Mouse (Mus musculus): ENCODE results near the gene Sh3pxd2a. TPM values are rescaled to one million over a fixed set of nuclear protein-coding genes. Genes with fewer than 3 reads are reported as not detected.
A peak's percentile ranks its signal among the peaks of the same experiment; 100 is the strongest.

Sh3pxd2a gene
- polyA plus RNA-seq, 1 experiment from 2014 or later, result 0.65 TPM

GRCm38 (mm10) chr19:47462725-47463124, 1.5 kb downstream of the Sh3pxd2a start:
- Histone ChIP-seq H3K27me3 (ENCODE audit: control insufficient read depth, insufficient read depth, low read depth, low read length) (peaks cover 32% of the 10 kb centered on the region), H3K9me3 (replicated peaks; ENCODE audit: control insufficient read depth, low read length) (no peaks in the 10 kb centered on the region), H3K27ac (ENCODE audit: low read length) (no peak overlapping the region), H3K4me2 (ENCODE audit: low read depth, low read length) (peak overlapping the region; percentile 87), H3K4me1 (ENCODE audit: control insufficient read depth, low read depth, low read length) (peaks cover 31% of the 10 kb centered on the region), H3K36me3 (ENCODE audit: control insufficient read depth, insufficient read depth) (no peaks in the 10 kb centered on the region), H3K4me3 (ENCODE audit: low read depth, low read length) (peak overlapping the region; percentile 70; the same call in 1 of the 2 replicates), H3K9ac (ENCODE audit: low read depth, low read length) (no peak overlapping the region)
- no peak for ATAC-seq (ENCODE audit: low read depth)
- WGBS (ENCODE audit: insufficient replicate concordance), result 49% methylated on average over 6 of the region's 6 CpGs

- Histone ChIP-seq H3K4me3 (ENCODE audit: low read depth, low read length) (no peak overlapping the region), H3K27ac (ENCODE audit: low read length) (no peak overlapping the region), H3K9me3 (replicated peaks; ENCODE audit: control insufficient read depth, low read length) (no peaks in the 10 kb centered on the region), H3K4me2 (ENCODE audit: low read depth, low read length) (no peak overlapping the region), H3K9ac (ENCODE audit: low read depth, low read length) (no peak overlapping the region), H3K36me3 (ENCODE audit: control insufficient read depth, insufficient read depth) (no peaks in the 10 kb centered on the region), H3K4me1 (ENCODE audit: control insufficient read depth, low read depth, low read length) (peaks cover 31% of the 10 kb centered on the region), H3K27me3 (ENCODE audit: control insufficient read depth, insufficient read depth, low read depth, low read length) (peaks cover 32% of the 10 kb centered on the region)
- 84% methylated on average over 3 of the region's 3 CpGs for WGBS (ENCODE audit: insufficient replicate concordance)
- no peak for ATAC-seq (ENCODE audit: low read depth)
These were observed 2.4 kb downstream of the Sh3pxd2a start for GRCm38 (mm10) chr19:47461838-47462237.

GRCm38 (mm10) chr19:47461386-47461785, 2.8 kb downstream of the Sh3pxd2a start:
- Histone ChIP-seq H3K27me3 (ENCODE audit: control insufficient read depth, insufficient read depth, low read depth, low read length) (peaks cover 30% of the 10 kb centered on the region), H3K9me3 (replicated peaks; ENCODE audit: control insufficient read depth, low read length) (no peaks in the 10 kb centered on the region), H3K4me3 (ENCODE audit: low read depth, low read length) (no peak overlapping the region), H3K4me1 (ENCODE audit: control insufficient read depth, low read depth, low read length) (peaks cover 31% of the 10 kb centered on the region), H3K36me3 (ENCODE audit: control insufficient read depth, insufficient read depth) (no peaks in the 10 kb centered on the region), H3K9ac (ENCODE audit: low read depth, low read length) (no peak overlapping the region), H3K4me2 (ENCODE audit: low read depth, low read length) (no peak overlapping the region), H3K27ac (ENCODE audit: low read length) (no peak overlapping the region)
- no peak for ATAC-seq (ENCODE audit: low read depth)
- 70% methylated on average over 9 of the region's 9 CpGs for WGBS (ENCODE audit: insufficient replicate concordance)

GRCm38 (mm10) chr19:47460120-47460960, 3.9 kb downstream of the Sh3pxd2a start:
- ATAC-seq (ENCODE audit: low read depth), result no peak
- 53% methylated on average over 19 of the region's 19 CpGs for WGBS (ENCODE audit: insufficient replicate concordance)

GRCm38 (mm10) chr19:47459214-47459613, 5.0 kb downstream of the Sh3pxd2a start:
- ATAC-seq (ENCODE audit: low read depth), result no peak
- WGBS (ENCODE audit: insufficient replicate concordance), result 66% methylated on average over 5 of the region's 5 CpGs
- Histone ChIP-seq H3K27ac (ENCODE audit: low read length) (no peak overlapping the region), H3K9me3 (replicated peaks; ENCODE audit: control insufficient read depth, low read length) (no peaks in the 10 kb centered on the region), H3K9ac (ENCODE audit: low read depth, low read length) (no peak overlapping the region), H3K27me3 (ENCODE audit: control insufficient read depth, insufficient read depth, low read depth, low read length) (peaks cover 12% of the 10 kb centered on the region), H3K4me1 (ENCODE audit: control insufficient read depth, low read depth, low read length) (peaks cover 43% of the 10 kb centered on the region), H3K36me3 (ENCODE audit: control insufficient read depth, insufficient read depth) (no peaks in the 10 kb centered on the region), H3K4me3 (ENCODE audit: low read depth, low read length) (no peak overlapping the region), H3K4me2 (ENCODE audit: low read depth, low read length) (no peak overlapping the region)

More at GRCm38 (mm10) chr19:47460120-47460960, 3.9 kb downstream of the Sh3pxd2a start:
- Histone ChIP-seq H3K9me3 (replicated peaks; ENCODE audit: control insufficient read depth, low read length) (no peaks in the 10 kb centered on the region), H3K4me1 (ENCODE audit: control insufficient read depth, low read depth, low read length) (peaks cover 34% of the 10 kb centered on the region), H3K36me3 (ENCODE audit: control insufficient read depth, insufficient read depth) (no peaks in the 10 kb centered on the region), H3K27ac (ENCODE audit: low read length) (no peak overlapping the region), H3K4me3 (ENCODE audit: low read depth, low read length) (no peak overlapping the region), H3K27me3 (ENCODE audit: control insufficient read depth, insufficient read depth, low read depth, low read length) (peaks cover 23% of the 10 kb centered on the region), H3K9ac (ENCODE audit: low read depth, low read length) (no peak overlapping the region; the same call in 1 of the 2 replicates), H3K4me2 (ENCODE audit: low read depth, low read length) (no peak overlapping the region)

GRCm38 (mm10) chr19:47458504-47459161, 5.6 kb downstream of the Sh3pxd2a start:
- H3K4me3 ChIP-seq (ENCODE audit: low read depth, low read length), result no peak overlapping the region
- WGBS (ENCODE audit: insufficient replicate concordance), result 56% methylated on average over 17 of the region's 17 CpGs
- H3K4me1 ChIP-seq (ENCODE audit: control insufficient read depth, low read depth, low read length), result peaks cover 41% of the 10 kb centered on the region
- H3K27me3 ChIP-seq (ENCODE audit: control insufficient read depth, insufficient read depth, low read depth, low read length), result peaks cover 7% of the 10 kb centered on the region; the same call in 1 of the 2 replicates
- no peaks in the 10 kb centered on the region for H3K36me3 ChIP-seq (ENCODE audit: control insufficient read depth, insufficient read depth)
- no peak for ATAC-seq (ENCODE audit: low read depth)
- H3K4me2 ChIP-seq (ENCODE audit: low read depth, low read length), result 0 out of 2 replicates have a peak overlapping the region, but pooled peaks have one; percentile 11
- no peaks in the 10 kb centered on the region for H3K9me3 ChIP-seq (replicated peaks; ENCODE audit: control insufficient read depth, low read length)
- H3K27ac ChIP-seq (ENCODE audit: low read length), result peak overlapping the region; percentile 64; the same call in 1 of the 2 replicates
- H3K9ac ChIP-seq (ENCODE audit: low read depth, low read length), result no peak overlapping the region

GRCm38 (mm10) chr19:47457711-47458503, 6.3 kb downstream of the Sh3pxd2a start:
- H3K9me3 ChIP-seq (replicated peaks; ENCODE audit: control insufficient read depth, low read length), result no peaks in the 10 kb centered on the region
- 0 out of 2 replicates have a peak, but pooled peaks cover 2% of the 10 kb centered on the region for H3K27me3 ChIP-seq (ENCODE audit: control insufficient read depth, insufficient read depth, low read depth, low read length)
- H3K9ac ChIP-seq (ENCODE audit: low read depth, low read length), result no peak overlapping the region
- H3K27ac ChIP-seq (ENCODE audit: low read length), result peak overlapping the region; percentile 75
- H3K4me3 ChIP-seq (ENCODE audit: low read depth, low read length), result no peak overlapping the region
- peak; percentile 83 for ATAC-seq (ENCODE audit: low read depth)
- WGBS (ENCODE audit: insufficient replicate concordance), result 54% methylated on average over 13 of the region's 13 CpGs
- no peaks in the 10 kb centered on the region for H3K36me3 ChIP-seq (ENCODE audit: control insufficient read depth, insufficient read depth)
- H3K4me1 ChIP-seq (ENCODE audit: control insufficient read depth, low read depth, low read length), result peaks cover 41% of the 10 kb centered on the region
- H3K4me2 ChIP-seq (ENCODE audit: low read depth, low read length), result peak overlapping the region; percentile 11; the same call in 1 of the 2 replicates

GRCm38 (mm10) chr19:47456021-47456420, 8.2 kb downstream of the Sh3pxd2a start:
- peaks cover 44% of the 10 kb centered on the region for H3K4me1 ChIP-seq (ENCODE audit: control insufficient read depth, low read depth, low read length)
- no peak overlapping the region for H3K9ac ChIP-seq (ENCODE audit: low read depth, low read length)
- no peaks in the 10 kb centered on the region for H3K36me3 ChIP-seq (ENCODE audit: control insufficient read depth, insufficient read depth)
- ATAC-seq (ENCODE audit: low read depth), result no peak
- no peak overlapping the region for H3K4me3 ChIP-seq (ENCODE audit: low read depth, low read length)
- H3K27ac ChIP-seq (ENCODE audit: low read length), result no peak overlapping the region
- WGBS (ENCODE audit: insufficient replicate concordance), result 47% methylated on average over 6 of the region's 6 CpGs
- no peaks in the 10 kb centered on the region for H3K9me3 ChIP-seq (replicated peaks; ENCODE audit: control insufficient read depth, low read length)
- H3K4me2 ChIP-seq (ENCODE audit: low read depth, low read length), result no peak overlapping the region
- no peaks in the 10 kb centered on the region for H3K27me3 ChIP-seq (ENCODE audit: control insufficient read depth, insufficient read depth, low read depth, low read length)

All from liver, embryonic 16.5 days (tissue).